Mouse (Mus musculus) thymus, postnatal 10 days (tissue): ENCODE measurements around the gene Lipe.
"Not testable (repeated sequence)": the region's sequence is repeated elsewhere in the genome, so short reads cannot be mapped to it uniquely, and the experiment has no call there.

Experiments used
- DNase-seq, 2 experiments: peaks; one replicate each; pipeline ENCODE4 v3.0.0; 2021; ENCODE audit warnings: low spot score in 2 of 2

Lipe gene

GRCm38 (mm10) chr7:25398610-25399009, at the start of gene Lipe:
TSS of gene Lipe (minus strand) at chr7:25398710.
- DNase-seq = no peak

GRCm38 (mm10) chr7:25440816-25441153, 42.3 kb upstream of the Lipe start:
- DNase-seq = no peak

DNA sequence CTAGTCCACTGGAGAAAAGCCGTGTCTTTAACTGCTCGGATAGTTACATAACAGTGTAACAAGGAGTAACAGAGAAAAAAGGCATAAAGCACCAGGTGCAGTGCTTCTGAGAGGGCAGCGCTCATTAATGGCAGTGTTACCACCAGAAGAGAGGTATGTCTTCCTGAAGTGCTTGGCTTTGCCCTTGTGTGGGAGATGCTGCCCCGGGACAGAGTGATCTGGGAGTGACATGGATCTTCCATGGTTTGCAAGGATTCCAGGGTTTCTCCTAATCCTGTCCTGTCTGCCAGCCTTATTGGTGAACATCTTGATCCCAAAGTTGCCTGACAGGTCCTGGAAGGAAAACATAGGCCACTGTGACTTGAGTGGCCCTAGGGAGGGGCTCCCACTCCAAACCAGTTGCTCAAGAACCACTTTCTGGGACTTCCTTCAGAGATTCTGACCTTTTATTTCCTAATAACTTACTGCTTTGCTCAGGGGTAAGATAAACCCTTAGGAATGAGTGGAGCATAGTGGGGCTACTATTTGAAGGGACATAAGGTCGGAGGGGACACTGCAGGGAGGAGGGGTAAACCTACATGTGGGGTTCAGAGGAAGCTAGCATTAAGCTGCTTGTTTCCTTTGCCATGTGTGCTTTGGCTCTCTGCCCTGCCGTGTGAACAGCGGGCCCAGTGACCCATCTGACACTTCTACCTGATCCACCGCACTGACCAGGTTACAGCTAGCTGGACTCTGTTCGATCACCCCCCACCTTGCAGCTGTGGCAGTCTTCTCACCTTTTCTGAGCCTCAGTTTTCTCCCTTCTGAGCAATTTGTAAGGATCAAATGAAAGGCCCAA, 41.7 kb upstream of the Lipe start:
- no peak for DNase-seq

DNA sequence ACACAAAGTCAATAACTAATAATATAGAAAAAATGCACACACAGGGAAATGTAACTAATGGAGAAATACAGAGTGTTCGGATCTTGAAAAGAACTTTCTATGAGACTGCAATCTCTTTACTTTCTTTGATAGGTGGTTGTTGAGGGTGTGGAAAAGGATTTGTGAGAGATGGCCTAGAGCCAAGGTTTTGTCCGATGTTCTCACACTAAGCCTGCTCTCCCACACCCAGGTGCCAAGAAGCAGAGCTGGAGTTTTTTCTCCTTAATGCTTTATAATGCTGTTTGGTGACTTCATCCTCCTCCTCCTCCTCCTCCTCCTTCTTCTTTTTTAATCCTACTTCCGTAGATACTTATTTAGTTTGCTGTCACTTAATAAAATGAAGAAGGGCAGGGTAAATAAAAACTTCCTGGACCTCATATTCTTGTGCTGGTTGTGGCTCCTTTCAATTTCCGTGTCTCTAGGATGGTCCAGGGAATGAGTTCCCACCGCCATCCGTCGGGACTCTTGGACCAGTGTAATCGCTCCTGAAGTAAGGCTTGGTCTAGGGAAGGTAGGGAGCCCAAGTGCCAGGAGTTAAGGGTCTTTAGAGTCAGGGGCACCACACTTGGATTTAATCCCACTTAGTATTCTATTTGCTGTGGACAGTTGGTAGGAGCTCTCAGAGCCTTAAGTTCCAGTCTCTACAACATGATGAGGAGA, 40.8 kb upstream of the Lipe start:
- DNase-seq = no peak

DNA sequence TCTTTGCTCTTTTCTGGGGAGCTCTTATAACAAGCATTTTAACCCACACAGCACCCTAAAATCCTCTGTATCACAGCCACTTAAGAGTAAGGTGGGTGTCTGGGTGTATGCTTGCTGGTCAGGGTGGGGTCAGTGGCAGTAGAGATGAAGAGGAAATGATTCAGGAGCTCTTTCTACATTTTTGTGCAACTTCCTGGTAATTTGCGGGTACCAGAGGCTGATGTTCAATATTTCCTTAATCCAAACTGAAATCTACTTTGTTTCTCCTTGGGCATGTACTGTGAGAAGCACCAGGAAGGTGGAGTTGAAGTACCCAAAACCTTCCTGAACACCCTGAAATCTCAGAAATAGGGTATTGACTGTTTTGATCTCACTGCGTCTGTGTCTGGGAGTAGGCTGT, 38.2 kb upstream of the Lipe start:
- no peak for DNase-seq

GRCm38 (mm10) chr7:25436226-25436625, 37.7 kb upstream of the Lipe start:
- DNase-seq = no peak

- no peak for DNase-seq
Observed at GRCm38 (mm10) chr7:25435546-25435851, 37.0 kb upstream of the Lipe start.

- DNase-seq = no peak
Observed at GRCm38 (mm10) chr7:25434654-25435545, 36.4 kb upstream of the Lipe start.

DNA sequence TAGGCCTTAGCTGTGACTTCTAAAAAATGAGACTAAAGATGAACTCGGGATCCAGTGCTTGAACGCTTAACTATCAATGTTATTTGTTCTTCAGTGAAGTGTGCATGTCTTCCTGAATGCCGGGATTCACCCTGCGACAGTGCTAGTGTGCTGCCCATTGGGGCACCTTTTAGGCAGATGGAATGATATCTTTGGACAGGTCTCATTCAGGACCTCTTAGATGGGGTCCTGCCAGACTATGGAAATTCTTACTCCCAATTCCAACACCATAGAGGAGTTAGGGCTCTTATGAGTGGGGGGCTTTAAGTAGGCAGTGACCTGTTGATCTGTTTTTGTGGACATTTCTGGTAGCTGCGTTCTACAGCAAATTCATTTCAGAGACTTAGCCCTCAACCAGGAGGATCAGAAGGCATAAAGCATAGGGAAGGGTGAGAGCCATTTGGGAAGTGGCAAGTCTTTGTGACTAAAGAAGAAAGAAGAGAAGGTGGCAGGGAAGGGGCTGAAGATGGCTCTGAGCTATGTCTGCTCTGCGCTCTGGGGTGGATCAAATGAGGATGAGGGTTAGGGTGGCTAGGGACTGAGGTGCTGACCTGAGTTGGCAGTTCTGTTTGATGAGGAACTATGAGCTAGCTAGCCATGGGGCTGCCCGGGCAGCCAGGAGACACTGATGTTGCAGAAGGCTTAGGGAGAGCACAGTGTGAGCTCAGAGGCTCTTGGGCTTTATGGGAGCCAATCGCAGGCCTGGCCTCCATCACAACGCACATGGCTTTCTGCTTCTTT, 35.5 kb upstream of the Lipe start:
- DNase-seq = no peak

DNA sequence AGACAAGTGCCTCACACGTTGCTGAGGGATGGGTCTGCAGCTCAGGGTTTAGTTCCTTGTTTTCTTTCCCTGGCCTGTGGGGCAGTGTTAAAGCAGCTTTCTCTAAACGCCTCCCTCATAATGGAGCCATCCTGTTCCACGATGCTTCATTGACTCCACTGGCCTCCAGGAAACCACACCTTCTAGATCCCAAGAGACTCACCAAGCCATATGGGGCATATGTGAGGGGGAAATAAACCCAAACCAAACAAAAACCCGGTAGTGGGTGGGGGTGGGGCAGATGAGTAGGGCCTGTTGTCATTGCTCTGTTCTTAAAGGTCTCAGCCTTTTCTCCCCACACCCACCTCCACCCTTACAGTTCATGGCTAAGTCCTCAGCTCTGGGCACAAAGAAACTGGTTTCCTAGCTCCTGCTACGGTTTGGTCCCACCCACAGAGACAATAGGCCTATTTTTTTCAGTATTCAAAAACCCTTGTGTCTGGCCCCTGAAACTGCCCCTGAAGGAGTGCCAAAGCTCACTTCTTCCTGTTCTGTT, 34.6 kb upstream of the Lipe start:
- no peak for DNase-seq

- no peak for DNase-seq
Observed at GRCm38 (mm10) chr7:25432381-25432780, 33.9 kb upstream of the Lipe start.

DNA sequence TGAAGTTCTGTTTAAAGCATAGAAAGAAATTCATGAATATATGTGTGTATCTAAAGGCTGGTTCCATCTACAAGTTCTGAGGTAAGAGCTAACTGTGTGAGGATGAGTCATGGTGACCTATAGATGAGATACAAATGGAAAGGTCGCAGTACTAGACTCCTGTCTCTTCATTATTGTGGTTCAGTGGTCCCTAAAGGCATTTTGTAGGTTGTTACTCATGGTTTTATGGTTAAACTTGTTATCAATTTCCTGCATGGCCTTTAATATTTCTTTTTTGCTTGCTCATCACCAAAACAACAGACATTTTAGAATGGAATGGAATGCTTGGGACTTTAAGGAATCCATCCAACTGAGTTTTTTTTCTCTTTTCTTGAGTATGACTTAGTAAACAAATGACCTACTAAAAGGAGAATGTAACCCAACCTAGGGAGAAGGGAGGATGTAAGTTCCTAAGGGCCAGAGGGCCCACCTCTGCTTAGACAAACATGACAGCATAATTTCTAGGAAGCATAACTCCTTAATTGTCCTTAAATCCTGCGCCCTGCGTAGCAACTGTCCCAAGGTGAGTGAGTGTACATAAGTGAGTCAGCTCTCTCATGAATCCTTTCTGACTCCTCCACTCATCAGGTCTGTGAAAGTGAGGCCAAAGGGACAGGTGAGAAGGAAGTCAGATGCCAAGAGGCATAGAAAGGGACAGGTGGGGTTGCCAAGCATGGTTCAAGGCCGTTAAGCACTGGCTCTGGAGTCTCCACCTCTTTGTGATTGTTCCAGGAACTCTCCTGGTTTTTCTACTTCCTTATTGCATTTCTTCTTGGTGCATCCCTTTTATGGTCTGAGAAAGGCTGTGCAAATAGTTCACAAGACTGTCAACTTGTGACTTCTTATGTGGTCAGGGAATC, 31.6 kb upstream of the Lipe start:
- DNase-seq = no peak

DNA sequence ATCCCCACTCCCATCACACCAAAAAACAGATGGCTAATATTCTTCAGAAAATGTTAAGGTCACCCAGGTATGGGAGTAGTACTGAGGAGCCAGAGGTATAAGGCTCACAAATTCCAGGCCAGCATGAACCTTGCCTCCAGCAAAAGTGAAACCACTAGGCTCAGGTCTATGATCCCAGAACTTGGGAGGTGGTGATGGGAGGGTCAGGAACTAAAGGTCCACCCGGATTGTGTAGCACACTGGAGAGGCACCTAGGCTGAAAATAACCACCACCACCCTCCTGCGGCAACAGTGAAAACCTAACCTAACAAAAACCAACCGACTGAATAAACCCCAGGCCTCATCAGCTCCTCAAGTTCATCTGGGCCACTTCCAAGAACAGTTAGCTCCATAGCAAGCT, 29.8 kb upstream of the Lipe start:
- DNase-seq = no peak

DNA sequence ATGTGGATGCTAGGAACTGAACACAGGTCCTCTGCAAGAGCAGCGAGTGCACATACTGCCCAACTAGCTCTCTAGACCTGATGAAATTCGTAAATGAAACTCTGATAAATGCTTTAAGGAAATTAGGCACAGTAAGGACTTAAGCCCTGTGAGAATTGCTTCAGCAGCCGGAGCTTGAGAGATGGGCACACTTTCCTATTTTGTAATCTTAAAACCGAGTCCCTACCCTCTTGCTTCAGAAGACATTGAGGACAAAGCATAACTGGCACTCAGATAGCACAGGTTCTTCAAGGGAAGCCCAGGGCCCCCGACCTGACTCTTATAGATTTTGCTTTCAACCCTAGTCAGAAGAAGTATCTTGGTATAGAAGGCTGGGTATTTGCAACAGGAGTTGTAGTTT, 28.6 kb upstream of the Lipe start:
- no peak for DNase-seq

- not testable (repeated sequence) for DNase-seq
Observed at GRCm38 (mm10) chr7:25426380-25426779, 27.9 kb upstream of the Lipe start.

DNA sequence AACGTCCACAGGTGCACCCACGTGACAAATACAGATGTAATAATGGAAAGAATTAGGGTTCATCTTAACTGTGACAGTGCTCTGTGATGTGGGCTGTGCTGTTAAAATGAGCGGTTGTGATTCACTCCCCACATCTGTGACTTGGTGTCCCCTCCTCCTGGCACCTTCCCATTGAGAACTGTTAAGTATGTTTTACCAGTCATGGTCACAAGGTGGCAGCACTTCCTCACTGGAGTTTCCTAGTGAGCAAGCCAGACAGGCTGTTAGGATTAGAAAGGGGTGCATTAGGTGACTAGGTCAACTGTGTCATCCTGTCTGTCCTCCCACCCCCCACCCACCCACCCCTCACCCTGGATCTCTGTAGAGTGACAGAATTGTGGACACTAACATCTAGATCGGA, 25.9 kb upstream of the Lipe start:
- DNase-seq = peak; percentile 56 to 85

GRCm38 (mm10) chr7:25422286-25422841, 23.9 kb upstream of the Lipe start:
- no peak for DNase-seq

GRCm38 (mm10) chr7:25419943-25420342, 21.4 kb upstream of the Lipe start:
- DNase-seq = no peak

- no peak for DNase-seq
Observed at GRCm38 (mm10) chr7:25419536-25419935, 21.0 kb upstream of the Lipe start.

DNA sequence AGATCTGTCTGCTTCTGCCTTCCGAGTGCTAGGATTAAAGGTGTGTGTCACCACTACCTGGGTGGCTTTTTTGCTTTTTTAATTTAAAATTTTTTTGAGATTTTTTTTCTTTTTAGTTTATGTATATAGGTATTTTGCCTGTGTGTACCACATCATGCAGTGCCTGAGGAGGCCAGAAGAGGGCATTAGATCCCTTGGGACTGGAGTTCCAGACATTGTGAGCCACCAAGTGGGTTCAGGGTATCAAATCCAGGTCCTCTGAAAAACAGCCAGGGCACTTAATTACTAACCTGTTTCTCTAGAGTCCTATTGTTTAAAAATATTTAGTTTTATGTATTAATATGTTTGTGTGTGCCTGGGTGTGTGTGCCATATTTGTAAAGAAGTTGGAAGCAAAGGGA, 19.1 kb upstream of the Lipe start:
- DNase-seq = peak in 1 of 2 experiments; percentile 31
